In the genomic region with DNA sequence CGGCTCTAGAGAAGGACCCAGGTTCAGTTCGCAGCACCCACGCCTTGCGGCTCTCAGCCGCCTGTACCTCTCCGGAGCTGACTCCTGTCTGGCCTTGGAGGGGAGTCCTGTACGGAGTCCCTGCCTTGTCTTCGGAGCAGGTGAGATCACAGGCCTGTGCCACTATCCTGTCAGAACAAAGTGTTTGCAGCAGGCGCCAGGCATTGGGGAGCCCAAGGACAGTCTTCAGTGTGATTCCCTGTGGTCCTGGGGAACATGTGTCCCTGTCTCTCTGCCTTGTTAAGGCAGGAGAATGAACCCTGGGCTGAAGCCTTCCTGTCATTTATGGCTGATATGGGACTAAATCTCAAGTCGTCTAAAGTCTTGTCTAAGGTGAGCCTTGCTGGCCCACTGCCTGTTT, we compare ENCODE assay signal across 19 mouse cellular contexts.
A peak's percentile ranks its signal among the peaks of the same experiment; 100 is the strongest.
DNase-seq lines count a peak whose midpoint lies in the region; ATAC-seq and TF ChIP-seq lines count a peak whose summit lies in the region.
"Had no signal": no experiment of that assay in that cellular context is flagged by ENCODE, and none has a peak within 500 bp of the region (broad histone marks: within the 10 kb centered on the region; RNA-seq: fewer than 3 reads in every experiment).

No protein-coding gene starts in this region.

- peaks cover 23% of the 10 kb centered on the region for H3K4me1 ChIP-seq in cerebellum, adult 2 months (ENCODE audit: control insufficient read depth, insufficient read depth, low read length)
- peaks cover 18% of the 10 kb centered on the region for H3K4me1 ChIP-seq in forebrain, embryonic 15.5 days
- no peaks in the 10 kb centered on the region; the same call in 1 of the 2 replicates for H3K4me1 ChIP-seq in forebrain, embryonic 11.5 days (replicated peaks; ENCODE audit: control insufficient read depth, insufficient read depth, low read length)
- peaks cover 23% of the 10 kb centered on the region for H3K4me1 ChIP-seq in E14TG2a.4 (replicated peaks; ENCODE audit: low read depth, low read length)
- H3K4me1 ChIP-seq: embryonic facial prominence, embryonic 10.5 days; heart, embryonic 10.5 days had no signal

- ATAC-seq in forebrain, embryonic 15.5 days (replicated peaks): no peak
- ATAC-seq in forebrain, embryonic 11.5 days (replicated peaks; ENCODE audit: low FRiP score): no peak
- ATAC-seq: hindbrain, postnatal 0 days had no signal

- no peak for TF ChIP-seq POLR2A in cerebellum, adult 2 months (IDR thresholded peaks at IDR 0.05; ENCODE audit: borderline replicate concordance, insufficient read depth, low read length)

- no peak overlapping the region for H3K4me2 ChIP-seq in forebrain, embryonic 15.5 days (replicated peaks)
- no peak overlapping the region for H3K4me2 ChIP-seq in forebrain, embryonic 11.5 days (ENCODE audit: low read depth, low read length, severe bottlenecking)
- H3K4me2 ChIP-seq: hindbrain, embryonic 13.5 days had no signal

- H3K9me3 ChIP-seq in forebrain, embryonic 15.5 days: no peaks in the 10 kb centered on the region
- H3K9me3 ChIP-seq in forebrain, embryonic 11.5 days (ENCODE audit: control insufficient read depth, low read length): no peaks in the 10 kb centered on the region
- no peaks in the 10 kb centered on the region for H3K9me3 ChIP-seq in E14TG2a.4 (ENCODE audit: low read length)
- H3K9me3 ChIP-seq: embryonic facial prominence, embryonic 10.5 days; heart, embryonic 10.5 days; hindbrain, embryonic 13.5 days had no signal

- no peaks in the 10 kb centered on the region for H3K36me3 ChIP-seq in forebrain, embryonic 15.5 days
- H3K36me3 ChIP-seq in forebrain, embryonic 11.5 days (ENCODE audit: control insufficient read depth, insufficient read depth, low read length): no peaks in the 10 kb centered on the region
- H3K36me3 ChIP-seq in E14TG2a.4 (ENCODE audit: insufficient read depth, low read length): no peaks in the 10 kb centered on the region
- H3K36me3 ChIP-seq: embryonic facial prominence, embryonic 10.5 days; G1E; heart, embryonic 10.5 days; hindbrain, embryonic 13.5 days had no signal

- no peak overlapping the region for H3K4me3 ChIP-seq in cerebellum, adult 2 months (replicated peaks; ENCODE audit: insufficient read depth, low read depth, low read length)
- no peak overlapping the region for H3K4me3 ChIP-seq in forebrain, embryonic 15.5 days
- H3K4me3 ChIP-seq in forebrain, embryonic 11.5 days (ENCODE audit: low read depth, low read length): no peak overlapping the region
- H3K4me3 ChIP-seq in E14TG2a.4 (replicated peaks; ENCODE audit: low read length): peak overlapping the region; percentile 39; the same call in 1 of the 2 replicates
- H3K4me3 ChIP-seq: embryonic facial prominence, embryonic 10.5 days; heart, embryonic 10.5 days; hindbrain, embryonic 13.5 days had no signal

- H3K27me3 ChIP-seq in cerebellum, adult 2 months (ENCODE audit: control insufficient read depth, insufficient read depth, low read length): no peaks in the 10 kb centered on the region
- no peaks in the 10 kb centered on the region for H3K27me3 ChIP-seq in forebrain, embryonic 15.5 days
- no peaks in the 10 kb centered on the region for H3K27me3 ChIP-seq in forebrain, embryonic 11.5 days (ENCODE audit: control insufficient read depth, insufficient read depth, low read length)
- H3K27me3 ChIP-seq in E14TG2a.4 (ENCODE audit: insufficient read depth, low read length): peaks cover 33% of the 10 kb centered on the region
- H3K27me3 ChIP-seq: CH12.LX; hindbrain, embryonic 13.5 days had no signal

- WGBS in cerebellum, adult 2 months: 88% methylated on average over 10 of the region's 10 CpGs
- 94% methylated on average over 10 of the region's 10 CpGs for WGBS in forebrain, embryonic 15.5 days
- WGBS in forebrain, embryonic 11.5 days: 90% methylated on average over 10 of the region's 10 CpGs

- peak; percentile 36 to 46 for DNase-seq in cerebellum, adult 2 months
- DNase-seq in cerebellum, postnatal 10 days: no peak
- no peak for DNase-seq in forebrain, embryonic 11.5 days (ENCODE audit: low spot score)
- DNase-seq in ZHBTc4 (ENCODE audit: low read depth, low spot score): peak; percentile 15
- no peak for DNase-seq in Muller cell, postnatal 12 days (ENCODE audit: inconsistent ontology term)
- DNase-seq: adrenal gland, postnatal 14 days; gastrocnemius, postnatal 36 days; heart, adult 11 months; heart, postnatal 10 days; heart, postnatal 4 days; kidney, adult 18-20 months had no signal

- peak overlapping the region; percentile 81; the same call in 1 of the 2 replicates for H3K27ac ChIP-seq in cerebellum, adult 2 months (ENCODE audit: insufficient read depth, low read length)
- H3K27ac ChIP-seq in forebrain, embryonic 15.5 days (replicated peaks): peak overlapping the region; percentile 73
- H3K27ac ChIP-seq in forebrain, embryonic 11.5 days (ENCODE audit: low read depth, low read length): no peak overlapping the region
- H3K27ac ChIP-seq: embryonic facial prominence, embryonic 10.5 days; heart, embryonic 10.5 days; hindbrain, embryonic 13.5 days; hindbrain, postnatal 0 days had no signal

- no peak overlapping the region for H3K9ac ChIP-seq in forebrain, embryonic 15.5 days (replicated peaks)
- no peak overlapping the region for H3K9ac ChIP-seq in forebrain, embryonic 11.5 days (ENCODE audit: low read length)
- H3K9ac ChIP-seq: hindbrain, embryonic 13.5 days had no signal

- no peak for TF ChIP-seq CTCF in cerebellum, adult 2 months (IDR thresholded peaks at IDR 0.05; ENCODE audit: borderline replicate concordance, insufficient read depth, low read depth, low read length)
- TF ChIP-seq CTCF in E14TG2a.4 (conservative IDR thresholded peaks at IDR 0.05; ENCODE audit: low read length): no peak

Comparison
In these comparisons a context has a peak if more than half of its experiments do, and no peak if none do; other contexts are left out.
1. DNase-seq: peak in cerebellum, adult 2 months (2 of 2) and ZHBTc4 (single experiment); none in cerebellum, postnatal 10 days (0 of 2), forebrain, embryonic 11.5 days (single experiment) and Muller cell, postnatal 12 days (single experiment).